Mouse (Mus musculus) kidney, postnatal 0 days (tissue): Measurements from ENCODE around the gene Foxk1. TPM values are rescaled to one million over a fixed set of nuclear protein-coding genes. Genes with fewer than 3 reads are reported as not detected.

ENCODE experiments used
- ATAC-seq: fragments of 200-750 bp; cut with Nextera tagmentation; replicated peaks from 2 replicates; pipeline ENCODE4 v1.8.0; 2017; ENCODE audit warnings: low read depth, moderate number of reproducible peaks, moderate TSS enrichment, moderate library complexity; ENCODE audit not compliant: low FRiP score
- DNase-seq: peaks from one replicate; pipeline ENCODE4 v3.0.0-alpha.2; 2016; ENCODE audit warnings: low spot score
- H3K27ac ChIP-seq: fragments of 300-500 bp; sonication (generic); 2 replicates; pipeline ENCODE4 v1.5.1; 2014; ENCODE audit warnings: mild to moderate bottlenecking
- H3K27me3 ChIP-seq: fragments of 300-500 bp; sonication (generic); 2 replicates; pipeline ENCODE4 v1.6.1; 2014; ENCODE audit warnings: low read length, mixed read lengths; ENCODE audit not compliant: insufficient read depth
- H3K36me3 ChIP-seq: fragments of 300-500 bp; sonication (generic); 2 replicates; pipeline ENCODE4 v1.6.1; 2014; ENCODE audit warnings: low read length, mixed read lengths; ENCODE audit not compliant: insufficient read depth
- H3K4me1 ChIP-seq: fragments of 300-500 bp; sonication (generic); replicated peaks from 2 replicates; pipeline ENCODE4 v1.6.1; 2014; ENCODE audit warnings: antibody characterized with exemption, low read length, mixed read lengths; ENCODE audit not compliant: insufficient read depth
- H3K4me2 ChIP-seq: fragments of 300-500 bp; sonication (generic); 2 replicates; pipeline ENCODE4 v1.6.1; 2014; ENCODE audit warnings: mild to moderate bottlenecking, low read length, moderate library complexity, mixed read lengths
- H3K4me3 ChIP-seq: fragments of 300-500 bp; sonication (generic); replicated peaks from 2 replicates; pipeline ENCODE4 v1.5.1; 2014; ENCODE audit warnings: low read depth, low read length
- H3K9ac ChIP-seq: fragments of 300-500 bp; sonication (generic); 2 replicates; pipeline ENCODE4 v1.6.1; 2014; ENCODE audit warnings: low read depth, low read length
- H3K9me3 ChIP-seq: fragments of 300-500 bp; sonication (generic); replicated peaks from 2 replicates; pipeline ENCODE4 v1.6.1; 2016; ENCODE audit warnings: low read length, inconsistent platforms, mixed read lengths
- CTCF ChIP-seq: IDR thresholded peaks from 2 replicates; pipeline ENCODE4 v1.5.1; 2016; ENCODE audit warnings: antibody characterized with exemption, low read depth, mild to moderate bottlenecking, moderate library complexity
- WGBS: fragments of 180-500 bp; shearing (Covaris S2); extraction: QIAGEN DNeasy Blood & Tissue Kit; methylation state at CpG from one replicate; pipeline ENCODE4 v1.1.7; 2014; 5-methylcytosine and 5-hydroxymethylcytosine counted together
- polyA plus RNA-seq: library from polyadenylated mRNA; unstranded; fragments of >200 nt; fragmentation: Nextera tagmentation; extraction: Ambion mirVana; gene quantifications from 2 replicates; pipeline ENCODE4 v1.2.1, GENCODE M21; 2015

Foxk1 gene
- polyA plus RNA-seq, 1 experiment from 2014 or later, result 5.6 TPM

DNA sequence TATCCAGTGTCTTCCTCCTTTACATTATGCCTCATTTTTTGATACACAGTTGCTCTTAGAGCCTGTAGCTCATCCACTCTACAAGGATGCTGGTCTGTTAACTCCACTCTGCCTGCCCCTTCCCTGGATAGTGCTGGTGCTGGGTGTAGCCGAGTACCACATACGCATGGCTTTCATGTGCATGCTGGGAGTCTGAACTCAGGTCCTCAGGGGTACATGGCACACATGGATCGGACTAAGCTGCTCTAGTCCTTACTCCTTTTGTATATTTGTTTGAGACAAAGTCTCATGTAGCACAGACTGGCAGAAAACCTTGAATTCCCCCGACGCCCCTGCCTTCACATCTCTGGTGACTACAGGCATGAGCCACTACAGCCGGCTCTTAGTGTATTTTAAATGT lies 15.0 kb upstream of the Foxk1 start:
- TF ChIP-seq CTCF, result no peak
- Histone ChIP-seq H3K4me1 (0 out of 2 replicates have a peak, but pooled peaks cover 6% of the 10 kb centered on the region), H3K27me3 (no peaks in the 10 kb centered on the region), H3K9ac (no peak overlapping the region), H3K27ac (0 out of 2 replicates have a peak overlapping the region, but pooled peaks have one; percentile 19), H3K4me3 (no peak overlapping the region), H3K4me2 (no peak overlapping the region), H3K9me3 (no peaks in the 10 kb centered on the region), H3K36me3 (no peaks in the 10 kb centered on the region)
- no peak for DNase-seq
- WGBS, result 76% methylated on average over 6 of the region's 6 CpGs
- no peak for ATAC-seq

GRCm38 (mm10) chr5:142386784-142387680 lies 14.3 kb upstream of the Foxk1 start:
- Histone ChIP-seq H3K27ac (no peak overlapping the region), H3K4me2 (peak overlapping the region; percentile 11; the same call in 1 of the 2 replicates)

DNA sequence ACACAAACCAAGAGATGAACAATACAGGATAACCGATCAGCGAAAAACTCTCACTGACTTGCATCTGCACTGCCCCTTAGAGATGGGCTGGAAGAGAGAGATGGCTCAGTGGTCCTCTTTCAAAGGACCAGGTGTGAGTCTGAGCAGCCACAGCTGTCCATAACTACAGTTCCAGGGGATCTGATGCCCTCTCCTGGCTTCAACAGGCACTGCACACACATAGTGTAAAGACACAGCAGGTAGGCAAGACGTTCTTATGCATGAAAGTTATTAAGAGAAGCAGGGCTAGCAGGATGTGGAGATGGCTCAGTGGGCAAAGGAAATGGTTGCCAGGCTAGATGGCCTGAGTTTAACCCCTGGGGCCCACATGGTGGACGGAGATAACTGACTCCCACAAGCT lies 13.6 kb upstream of the Foxk1 start:
- 77% methylated on average over 4 of the region's 4 CpGs for WGBS
- no peaks in the 10 kb centered on the region for H3K9me3 ChIP-seq
- H3K4me2 ChIP-seq, result no peak overlapping the region
- H3K9ac ChIP-seq, result no peak overlapping the region
- H3K4me3 ChIP-seq, result no peak overlapping the region
- H3K36me3 ChIP-seq, result no peaks in the 10 kb centered on the region
- H3K4me1 ChIP-seq, result peaks cover 6% of the 10 kb centered on the region; the same call in 1 of the 2 replicates
- peak; percentile 63 for TF ChIP-seq CTCF
- DNase-seq (no peak), ATAC-seq (no peak)
- no peak overlapping the region for H3K27ac ChIP-seq
- H3K27me3 ChIP-seq, result no peaks in the 10 kb centered on the region

More at GRCm38 (mm10) chr5:142386784-142387680, 14.3 kb upstream of the Foxk1 start:
- Histone ChIP-seq H3K9me3 (no peaks in the 10 kb centered on the region), H3K9ac (0 out of 2 replicates have a peak overlapping the region, but pooled peaks have one; percentile 9), H3K4me1 (peaks cover 6% of the 10 kb centered on the region; the same call in 1 of the 2 replicates), H3K27me3 (no peaks in the 10 kb centered on the region), H3K4me3 (no peak overlapping the region), H3K36me3 (no peaks in the 10 kb centered on the region)
- TF ChIP-seq CTCF, result no peak
- ATAC-seq (no peak; the same call in 1 of the 2 replicates), DNase-seq (peak; percentile 60)
- WGBS, result 41% methylated on average over 17 of the region's 17 CpGs

GRCm38 (mm10) chr5:142391691-142392090 lies 9.6 kb upstream of the Foxk1 start:
- H3K27me3 ChIP-seq, result no peaks in the 10 kb centered on the region
- no peak overlapping the region for H3K27ac ChIP-seq
- no peak for TF ChIP-seq CTCF
- H3K9ac ChIP-seq, result no peak overlapping the region
- H3K36me3 ChIP-seq, result no peaks in the 10 kb centered on the region
- DNase-seq, result no peak
- 71% methylated on average over 5 of the region's 5 CpGs for WGBS
- no peaks in the 10 kb centered on the region for H3K9me3 ChIP-seq
- H3K4me1 ChIP-seq, result no peaks in the 10 kb centered on the region; the same call in 1 of the 2 replicates
- no peak overlapping the region for H3K4me2 ChIP-seq
- ATAC-seq, result no peak
- H3K4me3 ChIP-seq, result no peak overlapping the region

- Histone ChIP-seq H3K4me1 (no peaks in the 10 kb centered on the region; the same call in 1 of the 2 replicates), H3K9me3 (no peaks in the 10 kb centered on the region), H3K36me3 (no peaks in the 10 kb centered on the region), H3K27me3 (no peaks in the 10 kb centered on the region), H3K4me2 (no peak overlapping the region), H3K4me3 (no peak overlapping the region), H3K9ac (no peak overlapping the region), H3K27ac (no peak overlapping the region)
- no peak for DNase-seq
- ATAC-seq, result no peak
- 90% methylated on average over 6 of the region's 6 CpGs for WGBS
- TF ChIP-seq CTCF, result peak; percentile 43; the same call in 1 of the 2 replicates
These were observed 6.6 kb upstream of the Foxk1 start for GRCm38 (mm10) chr5:142394602-142395252.

DNA sequence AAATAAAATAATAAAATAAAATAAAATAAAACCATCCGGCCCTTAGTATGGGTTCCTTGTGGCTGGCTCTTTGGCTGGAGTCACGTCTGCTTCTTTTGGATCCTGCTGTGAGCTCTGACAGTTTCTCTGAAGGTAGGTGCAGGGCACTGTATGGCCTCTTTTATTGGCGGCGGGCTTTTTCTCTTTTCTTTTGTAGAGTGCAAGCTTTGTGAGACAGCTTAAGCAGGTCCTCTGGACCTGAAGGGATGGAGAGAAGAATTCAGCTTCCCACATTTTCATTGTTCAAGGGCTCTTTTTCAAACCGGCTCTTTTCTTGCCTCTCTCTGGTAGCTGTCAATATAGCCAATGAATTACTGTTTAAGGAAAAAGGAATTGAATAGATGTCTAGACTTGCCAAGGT lies 5.4 kb upstream of the Foxk1 start:
- no peaks in the 10 kb centered on the region for H3K27me3 ChIP-seq
- H3K36me3 ChIP-seq, result no peaks in the 10 kb centered on the region
- DNase-seq (no peak), ATAC-seq (no peak)
- no peak overlapping the region for H3K4me2 ChIP-seq
- H3K9ac ChIP-seq, result no peak overlapping the region
- no peaks in the 10 kb centered on the region for H3K9me3 ChIP-seq
- WGBS, result 59% methylated on average over 5 of the region's 5 CpGs
- H3K27ac ChIP-seq, result no peak overlapping the region
- no peak overlapping the region for H3K4me3 ChIP-seq
- H3K4me1 ChIP-seq, result no peaks in the 10 kb centered on the region; the same call in 1 of the 2 replicates
- TF ChIP-seq CTCF, result no peak
